Mouse (Mus musculus): Measurements from ENCODE around the gene Fam71f1. TPM values are rescaled to one million over a fixed set of nuclear protein-coding genes. Genes with fewer than 3 reads are reported as not detected.

Gene Fam71f1
- polyA plus RNA-seq, 1 experiment from 2014 or later: 0.12 TPM

Other genes with a start within 250 kb of the Fam71f1 start
- gene Rbm28, start 154.1 kb upstream of the Fam71f1 start, polyA plus RNA-seq (2015; fragmentation: Nextera tagmentation; extraction: Ambion mirVana): 45.9 and 53.6 TPM in 2 replicates
- gene Prrt4, start 139.6 kb upstream of the Fam71f1 start, polyA plus RNA-seq (2015; fragmentation: Nextera tagmentation; extraction: Ambion mirVana): 0.71 and 1.1 TPM in 2 replicates
- gene Impdh1, start 102.8 kb upstream of the Fam71f1 start, polyA plus RNA-seq (2015; fragmentation: Nextera tagmentation; extraction: Ambion mirVana): 49.1 and 50.3 TPM in 2 replicates
- 34.9 TPM in 2 replicates for gene Hilpda, start 46.7 kb upstream of the Fam71f1 start, polyA plus RNA-seq (2015; fragmentation: Nextera tagmentation; extraction: Ambion mirVana)
- 0.26 and 0.39 TPM in 2 replicates for gene Fam71f2, start 39.5 kb upstream of the Fam71f1 start, polyA plus RNA-seq (2015; fragmentation: Nextera tagmentation; extraction: Ambion mirVana)
- gene Calu, start 28.9 kb downstream of the Fam71f1 start, polyA plus RNA-seq (2015; fragmentation: Nextera tagmentation; extraction: Ambion mirVana): 420 and 457 TPM in 2 replicates
- gene Opn1sw, start 69.3 kb downstream of the Fam71f1 start, polyA plus RNA-seq (2015; fragmentation: Nextera tagmentation; extraction: Ambion mirVana): 0.44 and 0.79 TPM in 2 replicates
- gene Ccdc136, start 77.2 kb downstream of the Fam71f1 start, polyA plus RNA-seq (2015; fragmentation: Nextera tagmentation; extraction: Ambion mirVana): 20.2 and 23.3 TPM in 2 replicates
- gene Flnc, start 114.1 kb downstream of the Fam71f1 start, polyA plus RNA-seq (2015; fragmentation: Nextera tagmentation; extraction: Ambion mirVana): 7.9 and 8.0 TPM in 2 replicates
- 302 and 320 TPM in 2 replicates for gene Atp6v1f, start 148.6 kb downstream of the Fam71f1 start, polyA plus RNA-seq (2015; fragmentation: Nextera tagmentation; extraction: Ambion mirVana)
- gene Atp6v1fnb, start 152.3 kb downstream of the Fam71f1 start, polyA plus RNA-seq (2015; fragmentation: Nextera tagmentation; extraction: Ambion mirVana): 0.30 and 0.37 TPM in 2 replicates
- 34.5 and 36.3 TPM in 2 replicates for gene Kcp, start 188.8 kb downstream of the Fam71f1 start, polyA plus RNA-seq (2015; fragmentation: Nextera tagmentation; extraction: Ambion mirVana)
- gene Irf5, start 207.5 kb downstream of the Fam71f1 start, polyA plus RNA-seq (2015; fragmentation: Nextera tagmentation; extraction: Ambion mirVana): 6.0 and 8.0 TPM in 2 replicates